Mouse (Mus musculus): ENCODE measurements around the gene Kalrn. TPM values are rescaled to one million over a fixed set of nuclear protein-coding genes. Genes with fewer than 3 reads are reported as not detected.

Kalrn gene
- polyA plus RNA-seq, 1 experiment from 2014 or later = 22.1 TPM

DNA sequence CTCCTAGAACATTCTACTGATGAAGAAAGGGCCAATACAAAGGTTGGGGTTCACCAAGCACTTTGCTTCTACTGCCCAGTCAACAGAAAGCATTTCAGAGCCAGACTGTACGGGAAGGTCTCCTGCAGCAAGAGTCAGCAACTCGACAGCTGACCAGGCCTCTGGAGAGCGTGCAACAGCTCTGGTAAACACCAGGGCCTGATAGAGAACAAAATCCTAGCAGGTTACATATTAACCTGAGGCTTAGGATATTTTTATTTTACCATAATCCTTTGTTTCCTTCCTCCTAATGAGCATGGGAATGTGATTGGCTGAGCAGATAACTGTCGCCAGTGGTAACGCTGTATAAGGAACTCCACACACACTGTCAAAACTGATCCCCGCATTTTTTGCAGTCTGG is 609.8 kb downstream of the Kalrn start:
- no peak overlapping the region for H3K4me2 ChIP-seq (replicated peaks; ENCODE audit: low read depth, low read length)
- peak; percentile 79 for ATAC-seq (ENCODE audit: insufficient number of reproducible peaks, insufficient read depth, low FRiP score, low read depth)
- peaks cover 5% of the 10 kb centered on the region; the same call in 1 of the 2 replicates for H3K4me1 ChIP-seq (ENCODE audit: control insufficient read depth, insufficient read depth, low read length)
- H3K27me3 ChIP-seq (ENCODE audit: control insufficient read depth, insufficient read depth, low read length) = no peaks in the 10 kb centered on the region
- no peak overlapping the region for H3K9ac ChIP-seq (replicated peaks; ENCODE audit: low read depth, low read length)
- H3K9me3 ChIP-seq (ENCODE audit: control insufficient read depth, low read depth, low read length) = no peaks in the 10 kb centered on the region
- no peak overlapping the region; the same call in 1 of the 2 replicates for H3K27ac ChIP-seq (ENCODE audit: low read length)
- WGBS = 73% methylated on average over 6 of the region's 6 CpGs
- no peak overlapping the region for H3K4me3 ChIP-seq (ENCODE audit: low read depth, low read length)
- peaks cover 43% of the 10 kb centered on the region for H3K36me3 ChIP-seq (ENCODE audit: control insufficient read depth, insufficient read depth, low read length)

DNA sequence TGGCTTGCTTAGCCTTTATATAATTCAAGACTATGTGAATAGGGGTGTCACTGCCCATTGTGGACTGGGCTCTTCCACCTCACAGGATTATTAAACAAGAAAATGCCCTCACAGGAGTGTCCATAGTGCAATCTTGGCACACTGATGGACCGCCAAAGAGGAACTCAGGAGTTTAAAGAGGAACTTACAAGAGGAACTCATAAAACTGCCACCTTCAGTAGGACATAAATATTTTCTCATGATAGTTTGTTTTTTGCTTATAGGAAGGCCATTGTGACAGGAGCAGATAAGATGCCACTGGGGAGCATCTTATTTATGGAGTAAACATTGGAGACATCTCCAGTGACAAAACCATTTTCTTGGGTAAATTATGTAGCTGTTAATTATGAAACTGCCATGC is 618.5 kb downstream of the Kalrn start:
- no peak overlapping the region for H3K4me3 ChIP-seq (ENCODE audit: low read depth, low read length)
- 96% methylated on average over 1 of the region's 1 CpGs for WGBS
- ATAC-seq (ENCODE audit: insufficient number of reproducible peaks, insufficient read depth, low FRiP score, low read depth) = no peak
- no peak overlapping the region for H3K9ac ChIP-seq (replicated peaks; ENCODE audit: low read depth, low read length)
- no peak overlapping the region for H3K4me2 ChIP-seq (replicated peaks; ENCODE audit: low read depth, low read length)
- no peaks in the 10 kb centered on the region for H3K27me3 ChIP-seq (ENCODE audit: control insufficient read depth, insufficient read depth, low read length)
- no peaks in the 10 kb centered on the region for H3K4me1 ChIP-seq (ENCODE audit: control insufficient read depth, insufficient read depth, low read length)
- H3K9me3 ChIP-seq (ENCODE audit: control insufficient read depth, low read depth, low read length) = no peaks in the 10 kb centered on the region
- H3K36me3 ChIP-seq (ENCODE audit: control insufficient read depth, insufficient read depth, low read length) = peaks cover 57% of the 10 kb centered on the region
- H3K27ac ChIP-seq (ENCODE audit: low read length) = no peak overlapping the region

DNA sequence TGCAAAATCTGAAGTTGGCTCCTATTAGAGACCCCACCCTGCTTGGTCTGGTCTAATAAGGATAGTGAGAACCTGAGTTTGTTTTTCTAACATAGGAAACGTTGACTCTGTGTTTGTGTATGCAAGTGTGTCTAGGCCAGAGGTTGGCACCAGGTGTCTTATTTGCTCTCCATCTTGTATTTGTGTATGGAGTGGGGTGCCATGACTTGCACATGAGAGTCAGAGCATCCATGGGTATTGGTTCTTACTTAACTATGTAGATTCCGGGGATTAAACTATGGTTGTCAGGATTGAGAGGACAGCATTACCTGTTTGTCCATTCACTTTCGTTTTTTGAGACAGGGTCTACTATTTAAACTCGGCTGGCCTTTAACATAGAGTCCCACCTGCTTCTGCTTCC is 620.3 kb downstream of the Kalrn start:
- Histone ChIP-seq H3K4me2 (replicated peaks; ENCODE audit: low read depth, low read length) (no peak overlapping the region), H3K27ac (ENCODE audit: low read length) (no peak overlapping the region), H3K36me3 (ENCODE audit: control insufficient read depth, insufficient read depth, low read length) (peaks cover 41% of the 10 kb centered on the region), H3K9me3 (ENCODE audit: control insufficient read depth, low read depth, low read length) (no peaks in the 10 kb centered on the region), H3K9ac (replicated peaks; ENCODE audit: low read depth, low read length) (no peak overlapping the region), H3K4me3 (ENCODE audit: low read depth, low read length) (no peak overlapping the region), H3K27me3 (ENCODE audit: control insufficient read depth, insufficient read depth, low read length) (no peaks in the 10 kb centered on the region), H3K4me1 (ENCODE audit: control insufficient read depth, insufficient read depth, low read length) (no peaks in the 10 kb centered on the region)
- WGBS = 75% methylated on average over 4 of the region's 4 CpGs
- ATAC-seq (ENCODE audit: insufficient number of reproducible peaks, insufficient read depth, low FRiP score, low read depth) = no peak

DNA sequence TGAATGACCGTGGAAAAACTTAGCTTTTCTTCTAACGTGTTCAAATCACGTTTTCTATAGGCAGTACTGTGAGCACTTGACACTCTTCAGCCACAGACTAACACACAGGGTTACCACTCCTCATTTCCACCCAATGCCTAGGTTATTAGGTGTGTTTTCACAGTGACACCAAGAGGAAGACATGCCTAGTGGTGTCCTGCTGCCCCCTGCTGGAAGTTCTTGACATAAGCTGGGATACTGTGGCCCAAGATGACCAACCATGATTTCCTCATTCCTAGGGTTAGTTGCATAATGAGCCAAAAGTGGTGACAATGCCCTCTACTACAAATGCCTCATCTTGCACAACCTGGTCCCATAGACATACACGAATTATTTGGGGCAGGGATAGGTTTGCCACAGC is 622.5 kb downstream of the Kalrn start:
- no peaks in the 10 kb centered on the region for H3K4me1 ChIP-seq (ENCODE audit: control insufficient read depth, insufficient read depth, low read length)
- no peak overlapping the region for H3K27ac ChIP-seq (ENCODE audit: low read length)
- ATAC-seq (ENCODE audit: insufficient number of reproducible peaks, insufficient read depth, low FRiP score, low read depth) = peak; percentile 46; the same call in 1 of the 2 replicates
- no peak overlapping the region for H3K4me3 ChIP-seq (ENCODE audit: low read depth, low read length)
- H3K36me3 ChIP-seq (ENCODE audit: control insufficient read depth, insufficient read depth, low read length) = peaks cover 24% of the 10 kb centered on the region
- H3K4me2 ChIP-seq (replicated peaks; ENCODE audit: low read depth, low read length) = no peak overlapping the region
- no peak overlapping the region for H3K9ac ChIP-seq (replicated peaks; ENCODE audit: low read depth, low read length)
- no peaks in the 10 kb centered on the region for H3K27me3 ChIP-seq (ENCODE audit: control insufficient read depth, insufficient read depth, low read length)
- no peaks in the 10 kb centered on the region for H3K9me3 ChIP-seq (ENCODE audit: control insufficient read depth, low read depth, low read length)
- WGBS = 20% methylated on average over 4 of the region's 4 CpGs

DNA sequence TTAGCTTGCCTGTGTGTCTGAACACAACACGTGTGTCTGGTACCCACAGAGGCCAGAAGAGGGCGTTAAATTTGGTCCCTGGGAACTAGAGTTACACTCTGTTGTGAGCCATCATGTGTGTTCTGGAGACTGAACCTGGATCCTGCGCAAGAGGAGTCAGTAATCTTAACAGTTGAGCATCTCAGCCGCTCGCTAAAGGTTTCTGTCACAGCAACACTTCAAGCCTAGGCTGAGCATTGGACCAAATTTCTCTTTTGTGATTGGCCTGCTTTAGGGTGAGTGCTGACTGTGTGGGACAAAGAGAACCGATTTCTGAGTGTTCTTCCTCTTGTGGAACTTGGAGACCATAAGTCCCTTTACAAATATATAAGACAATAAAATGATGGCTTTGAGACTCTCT is 622.9 kb downstream of the Kalrn start:
- peaks cover 20% of the 10 kb centered on the region for H3K36me3 ChIP-seq (ENCODE audit: control insufficient read depth, insufficient read depth, low read length)
- no peak for ATAC-seq (ENCODE audit: insufficient number of reproducible peaks, insufficient read depth, low FRiP score, low read depth)

DNA sequence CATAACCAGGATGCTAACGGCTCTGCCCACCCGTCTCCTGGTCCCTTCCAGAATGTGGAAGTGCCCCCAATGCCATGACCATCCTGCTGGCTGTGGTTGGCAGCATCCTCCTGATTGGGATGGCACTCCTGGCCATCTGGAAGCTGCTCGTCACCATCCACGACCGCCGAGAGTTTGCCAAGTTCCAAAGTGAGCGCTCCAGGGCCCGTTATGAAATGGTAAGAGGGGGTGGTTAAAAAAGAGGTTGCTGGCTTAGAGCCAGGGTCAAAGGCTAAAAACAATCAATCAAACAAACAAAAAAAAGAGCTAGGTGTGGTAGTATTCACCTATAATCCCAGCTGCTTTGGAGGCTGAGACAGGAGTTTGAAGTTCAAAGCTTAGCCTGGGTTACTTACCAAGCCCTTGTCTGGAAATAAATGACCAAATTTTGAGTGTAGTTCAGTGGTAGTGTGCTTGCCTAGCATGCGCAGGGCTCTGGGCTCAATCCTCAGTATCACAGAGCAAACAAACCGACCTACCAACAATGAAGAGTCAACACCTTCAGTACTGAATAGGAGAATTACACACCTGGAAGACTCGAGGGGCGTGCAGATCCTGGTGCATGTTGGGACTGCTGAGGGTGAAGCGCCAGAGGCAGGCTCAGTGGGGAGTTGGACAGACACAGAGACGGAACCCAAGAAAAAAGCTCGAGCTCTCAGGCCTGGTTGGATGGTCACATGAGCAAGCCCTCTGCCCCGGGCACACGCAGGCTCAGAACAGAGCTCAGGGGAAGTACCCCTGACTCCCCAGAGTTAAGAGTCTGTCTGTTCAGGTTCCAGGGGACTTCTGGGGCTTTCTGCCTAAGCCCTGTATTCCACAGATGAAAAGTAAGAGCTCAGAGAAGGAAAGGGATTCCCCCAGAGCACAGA is 625.4 kb downstream of the Kalrn start:
- peak overlapping the region; percentile 75; the same call in 1 of the 2 replicates for H3K27ac ChIP-seq (ENCODE audit: low read length)
- no peaks in the 10 kb centered on the region for H3K9me3 ChIP-seq (ENCODE audit: control insufficient read depth, low read depth, low read length)
- peak; percentile 70 for ATAC-seq (ENCODE audit: insufficient number of reproducible peaks, insufficient read depth, low FRiP score, low read depth)
- H3K4me2 ChIP-seq (replicated peaks; ENCODE audit: low read depth, low read length) = no peak overlapping the region
- H3K4me1 ChIP-seq (ENCODE audit: control insufficient read depth, insufficient read depth, low read length) = peaks cover 14% of the 10 kb centered on the region; the same call in 1 of the 2 replicates
- H3K4me3 ChIP-seq (ENCODE audit: low read depth, low read length) = no peak overlapping the region
- no peaks in the 10 kb centered on the region for H3K27me3 ChIP-seq (ENCODE audit: control insufficient read depth, insufficient read depth, low read length)
- H3K9ac ChIP-seq (replicated peaks; ENCODE audit: low read depth, low read length) = no peak overlapping the region
- peaks cover 2% of the 10 kb centered on the region; the same call in 1 of the 2 replicates for H3K36me3 ChIP-seq (ENCODE audit: control insufficient read depth, insufficient read depth, low read length)
- 66% methylated on average over 17 of the region's 17 CpGs for WGBS

More for the DNA sequence above, 622.9 kb downstream of the Kalrn start:
- no peaks in the 10 kb centered on the region for H3K27me3 ChIP-seq (ENCODE audit: control insufficient read depth, insufficient read depth, low read length)
- no peak overlapping the region for H3K27ac ChIP-seq (ENCODE audit: low read length)
- H3K4me2 ChIP-seq (replicated peaks; ENCODE audit: low read depth, low read length) = no peak overlapping the region
- no peak overlapping the region for H3K4me3 ChIP-seq (ENCODE audit: low read depth, low read length)
- H3K9me3 ChIP-seq (ENCODE audit: control insufficient read depth, low read depth, low read length) = no peaks in the 10 kb centered on the region
- peaks cover 3% of the 10 kb centered on the region; the same call in 1 of the 2 replicates for H3K4me1 ChIP-seq (ENCODE audit: control insufficient read depth, insufficient read depth, low read length)
- 82% methylated on average over 6 of the region's 6 CpGs for WGBS
- no peak overlapping the region for H3K9ac ChIP-seq (replicated peaks; ENCODE audit: low read depth, low read length)

DNA sequence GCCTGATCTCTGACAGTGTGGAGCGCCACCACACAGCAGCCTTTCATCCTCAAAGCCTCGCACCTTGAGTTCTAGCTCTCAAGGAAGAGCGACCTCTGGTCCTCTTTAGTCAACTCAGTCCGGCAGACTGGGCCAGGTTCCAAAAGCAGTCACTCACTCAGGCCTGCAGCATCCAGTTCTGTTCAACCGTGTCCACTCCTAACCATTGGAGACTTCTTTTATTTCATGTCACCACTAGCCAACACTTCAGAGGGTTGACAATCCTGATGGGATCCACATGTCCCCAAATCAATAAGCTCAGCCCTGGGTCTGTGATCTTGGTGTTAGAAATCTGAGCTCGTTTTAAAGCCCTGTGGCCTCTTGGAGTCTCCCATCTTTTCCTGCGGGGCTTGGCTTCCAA is 627.3 kb downstream of the Kalrn start:
- H3K4me2 ChIP-seq (replicated peaks; ENCODE audit: low read depth, low read length) = no peak overlapping the region
- no peaks in the 10 kb centered on the region for H3K27me3 ChIP-seq (ENCODE audit: control insufficient read depth, insufficient read depth, low read length)
- H3K36me3 ChIP-seq (ENCODE audit: control insufficient read depth, insufficient read depth, low read length) = peaks cover 2% of the 10 kb centered on the region; the same call in 1 of the 2 replicates
- no peaks in the 10 kb centered on the region for H3K9me3 ChIP-seq (ENCODE audit: control insufficient read depth, low read depth, low read length)
- ATAC-seq (ENCODE audit: insufficient number of reproducible peaks, insufficient read depth, low FRiP score, low read depth) = no peak
- WGBS = 59% methylated on average over 7 of the region's 7 CpGs
- peaks cover 33% of the 10 kb centered on the region for H3K4me1 ChIP-seq (ENCODE audit: control insufficient read depth, insufficient read depth, low read length)
- H3K27ac ChIP-seq (ENCODE audit: low read length) = no peak overlapping the region
- no peak overlapping the region for H3K9ac ChIP-seq (replicated peaks; ENCODE audit: low read depth, low read length)
- no peak overlapping the region for H3K4me3 ChIP-seq (ENCODE audit: low read depth, low read length)

DNA sequence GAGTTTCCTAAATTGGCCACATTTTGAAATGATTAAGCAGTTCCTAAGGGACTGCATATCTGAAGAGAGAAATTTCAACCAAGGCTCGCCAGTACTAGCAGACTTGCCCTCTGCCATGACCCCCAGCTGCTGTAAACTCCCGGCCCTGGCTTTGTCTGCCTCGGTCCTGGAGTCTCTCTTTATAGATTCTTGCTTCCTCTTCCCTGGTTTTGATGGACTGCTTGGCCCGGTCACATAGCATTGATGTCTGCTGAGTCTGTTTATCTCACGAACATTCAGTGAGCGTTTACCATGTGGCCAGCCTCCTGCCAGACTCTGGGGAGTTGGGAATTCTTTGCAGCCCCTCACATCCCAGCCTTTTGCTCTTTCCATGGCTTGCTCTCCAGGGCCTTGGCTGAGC is 628.6 kb downstream of the Kalrn start:
- H3K36me3 ChIP-seq (ENCODE audit: control insufficient read depth, insufficient read depth, low read length) = peaks cover 2% of the 10 kb centered on the region; the same call in 1 of the 2 replicates
- 14% methylated on average over 6 of the region's 6 CpGs for WGBS
- no peak overlapping the region for H3K4me2 ChIP-seq (replicated peaks; ENCODE audit: low read depth, low read length)
- H3K4me1 ChIP-seq (ENCODE audit: control insufficient read depth, insufficient read depth, low read length) = peaks cover 42% of the 10 kb centered on the region
- H3K27ac ChIP-seq (ENCODE audit: low read length) = peak overlapping the region; percentile 30; the same call in 1 of the 2 replicates
- H3K9me3 ChIP-seq (ENCODE audit: control insufficient read depth, low read depth, low read length) = no peaks in the 10 kb centered on the region
- ATAC-seq (ENCODE audit: insufficient number of reproducible peaks, insufficient read depth, low FRiP score, low read depth) = no peak
- no peak overlapping the region for H3K9ac ChIP-seq (replicated peaks; ENCODE audit: low read depth, low read length)
- no peaks in the 10 kb centered on the region for H3K27me3 ChIP-seq (ENCODE audit: control insufficient read depth, insufficient read depth, low read length)
- no peak overlapping the region for H3K4me3 ChIP-seq (ENCODE audit: low read depth, low read length)
